Mouse (Mus musculus): Measurements from ENCODE around the gene Fkbp5.

GRCm38 (mm10) chr17:28519827-28520226 lies 2.5 kb upstream of the Fkbp5 start:
- TF ChIP-seq CTCF (IDR thresholded peaks at IDR 0.05; ENCODE audit: low read depth) (peak; percentile 56), EP300 (IDR thresholded peaks at IDR 0.05; ENCODE audit: low read depth) (no peak)
